Mouse (Mus musculus) embryonic facial prominence, embryonic 13.5 days (tissue): ENCODE measurements at regions not wholly inside any gene's neighbourhood (a gene's known extent, or its start where the extent isn't known, plus 50 kb on each side); places are given as distances from the start of the nearest gene placed in this dataset.

Experiments used
- ATAC-seq: fragments of 200-750 bp; cut with Nextera tagmentation; 2 replicates; pipeline ENCODE4 v1.8.0; 2017; ENCODE audit warnings: low read depth; ENCODE audit not compliant: insufficient number of reproducible peaks, insufficient read depth, low FRiP score, low TSS enrichment
- H3K27ac ChIP-seq: fragments of 300-500 bp; sonication (generic); 2 replicates; pipeline ENCODE4 v1.5.1; 2015; ENCODE audit warnings: moderate library complexity, mild to moderate bottlenecking, inconsistent platforms
- H3K27me3 ChIP-seq: fragments of 300-500 bp; sonication (generic); 2 replicates; pipeline ENCODE4 v1.6.1; 2015; ENCODE audit warnings: mild to moderate bottlenecking, inconsistent platforms
- H3K36me3 ChIP-seq: fragments of 300-500 bp; sonication (generic); 2 replicates; pipeline ENCODE4 v1.6.1; 2015; ENCODE audit warnings: mild to moderate bottlenecking, inconsistent platforms
- H3K4me1 ChIP-seq: fragments of 300-500 bp; sonication (generic); 2 replicates; pipeline ENCODE4 v1.6.1; 2015; ENCODE audit warnings: inconsistent platforms
- H3K4me2 ChIP-seq: fragments of 300-500 bp; sonication (generic); 2 replicates; pipeline ENCODE4 v1.6.1; 2015; ENCODE audit warnings: moderate library complexity, mild to moderate bottlenecking, inconsistent platforms
- H3K4me3 ChIP-seq: fragments of 300-500 bp; sonication (generic); 2 replicates; pipeline ENCODE4 v1.5.1; 2015; ENCODE audit warnings: mild to moderate bottlenecking, inconsistent platforms
- H3K9ac ChIP-seq: fragments of 300-500 bp; sonication (generic); 2 replicates; pipeline ENCODE4 v1.6.1; 2015; ENCODE audit warnings: mild to moderate bottlenecking, inconsistent platforms
- H3K9me3 ChIP-seq: fragments of 300-500 bp; sonication (generic); 2 replicates; pipeline ENCODE4 v1.6.1; 2016; ENCODE audit warnings: inconsistent platforms
- WGBS: fragments of 180-500 bp; shearing (Covaris S2); methylation state at CpG from one replicate; pipeline ENCODE4 v1.1.7; 2015; ENCODE audit warnings: mixed read lengths; 5-methylcytosine and 5-hydroxymethylcytosine counted together

GRCm38 (mm10) chrX:99339081-99339876 is 131.8 kb downstream of the Pja1 start:
- 42% methylated on average over 9 of the region's 9 CpGs for WGBS
- Histone ChIP-seq H3K4me1 (peaks cover 19% of the 10 kb centered on the region), H3K27ac (peak overlapping the region; percentile 87), H3K9me3 (no peaks in the 10 kb centered on the region), H3K9ac (peak overlapping the region; percentile 44; the same call in 1 of the 2 replicates), H3K4me2 (peak overlapping the region; percentile 31), H3K27me3 (peaks cover 43% of the 10 kb centered on the region), H3K4me3 (no peak overlapping the region), H3K36me3 (no peaks in the 10 kb centered on the region)
- ATAC-seq = peak; percentile 69; the same call in 1 of the 2 replicates

DNA sequence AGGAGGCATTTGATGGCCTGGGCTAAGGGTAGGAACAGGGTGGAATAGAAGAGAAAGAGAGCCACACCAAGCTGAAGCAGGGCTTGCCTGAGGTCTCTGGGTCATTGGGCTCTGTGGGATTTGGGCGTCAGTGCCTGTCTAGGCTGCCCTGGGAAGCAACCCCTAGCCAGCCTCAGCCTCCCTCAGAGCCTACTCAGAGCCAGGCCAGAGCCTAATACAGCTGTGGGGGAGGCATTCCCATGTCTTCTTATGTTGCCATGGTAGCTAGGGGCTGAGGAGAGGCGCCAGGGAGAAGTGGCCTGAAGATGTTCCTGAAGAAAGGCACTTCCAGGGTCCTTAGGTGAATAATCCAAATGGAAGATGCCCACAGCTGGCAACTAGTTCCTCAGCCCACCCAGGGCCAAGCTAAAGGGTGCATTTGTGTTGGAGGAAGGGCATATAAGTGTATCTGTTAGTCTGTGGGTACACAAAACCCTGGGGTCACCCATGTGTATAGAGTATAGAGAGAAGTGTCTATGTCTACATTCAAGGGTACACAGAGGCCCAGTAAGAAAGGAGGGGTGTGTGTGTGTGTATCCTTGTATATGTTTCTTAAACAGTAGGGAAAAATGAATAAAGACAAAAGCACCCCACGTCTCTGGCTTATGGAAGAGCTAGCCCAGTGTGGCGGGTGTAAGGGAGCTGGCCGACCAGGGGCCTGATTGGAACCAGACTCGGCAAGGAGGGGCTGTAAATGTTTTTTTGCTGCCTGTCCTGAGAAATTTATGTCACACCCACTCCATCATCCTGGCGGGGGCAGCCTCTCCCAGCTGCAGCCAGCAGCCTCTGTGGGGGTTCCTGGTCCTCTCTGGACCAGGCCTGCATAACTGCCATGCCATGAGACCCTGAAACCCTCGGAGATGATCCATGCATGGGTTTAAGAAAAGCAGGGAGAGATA is 134.2 kb downstream of the Pja1 start:
- ATAC-seq = no peak

DNA sequence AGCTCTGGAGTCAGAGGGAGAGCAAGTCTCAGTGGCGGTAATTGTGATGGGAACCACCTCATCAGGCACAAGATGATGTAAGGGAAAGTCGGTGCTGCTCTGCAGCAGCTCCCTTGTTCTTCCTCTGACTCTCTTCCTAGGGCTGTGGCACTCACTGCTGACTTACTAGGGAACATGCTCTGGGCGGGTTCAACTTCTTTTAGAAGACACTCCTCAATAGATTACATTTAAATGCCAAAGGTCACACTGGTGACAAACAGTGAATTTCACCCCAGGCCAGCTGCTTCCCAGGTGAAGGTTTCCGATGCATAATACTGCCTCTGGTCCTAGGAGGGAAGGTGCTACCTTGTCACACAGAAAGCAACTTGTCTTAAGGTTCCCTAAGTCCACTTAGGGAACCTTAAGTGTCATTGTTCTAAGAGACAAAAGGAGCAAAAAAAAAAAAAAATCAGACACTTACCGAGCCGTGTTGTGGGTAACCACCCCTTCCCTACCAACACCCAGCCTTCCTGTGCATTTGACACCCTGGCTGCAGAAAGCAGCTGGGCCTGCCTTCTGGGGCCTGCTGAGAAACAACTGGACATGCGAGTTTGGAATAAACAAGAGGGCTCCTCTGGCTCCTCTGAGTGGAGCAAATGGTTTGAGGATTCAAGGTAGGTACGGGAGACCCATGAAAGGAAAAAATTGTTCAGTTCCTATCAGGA is 135.0 kb downstream of the Pja1 start:
- no peak for ATAC-seq
- no peak overlapping the region for H3K4me2 ChIP-seq
- no peaks in the 10 kb centered on the region for H3K36me3 ChIP-seq
- no peak overlapping the region for H3K9ac ChIP-seq
- peaks cover 19% of the 10 kb centered on the region for H3K4me1 ChIP-seq
- no peak overlapping the region for H3K4me3 ChIP-seq
- WGBS = 56% methylated on average over 8 of the region's 8 CpGs
- H3K27me3 ChIP-seq = peaks cover 54% of the 10 kb centered on the region
- no peaks in the 10 kb centered on the region for H3K9me3 ChIP-seq
- H3K27ac ChIP-seq = peak overlapping the region; percentile 68

More for the DNA sequence above, 134.2 kb downstream of the Pja1 start:
- no peaks in the 10 kb centered on the region for H3K36me3 ChIP-seq
- peak overlapping the region; percentile 68 for H3K27ac ChIP-seq
- H3K4me3 ChIP-seq = no peak overlapping the region
- peaks cover 51% of the 10 kb centered on the region for H3K27me3 ChIP-seq
- no peak overlapping the region for H3K9ac ChIP-seq
- H3K4me2 ChIP-seq = no peak overlapping the region
- H3K9me3 ChIP-seq = no peaks in the 10 kb centered on the region
- WGBS = 34% methylated on average over 8 of the region's 8 CpGs
- peaks cover 19% of the 10 kb centered on the region for H3K4me1 ChIP-seq

GRCm38 (mm10) chrX:99332457-99332770 is 138.7 kb downstream of the Pja1 start:
- H3K27ac ChIP-seq = no peak overlapping the region
- H3K4me1 ChIP-seq = peaks cover 8% of the 10 kb centered on the region
- H3K36me3 ChIP-seq = no peaks in the 10 kb centered on the region
- peaks cover 54% of the 10 kb centered on the region for H3K27me3 ChIP-seq
- no peak overlapping the region for H3K9ac ChIP-seq
- H3K4me3 ChIP-seq = no peak overlapping the region
- 62% methylated on average over 4 of the region's 4 CpGs for WGBS
- no peaks in the 10 kb centered on the region for H3K9me3 ChIP-seq
- no peak for ATAC-seq
- no peak overlapping the region for H3K4me2 ChIP-seq

DNA sequence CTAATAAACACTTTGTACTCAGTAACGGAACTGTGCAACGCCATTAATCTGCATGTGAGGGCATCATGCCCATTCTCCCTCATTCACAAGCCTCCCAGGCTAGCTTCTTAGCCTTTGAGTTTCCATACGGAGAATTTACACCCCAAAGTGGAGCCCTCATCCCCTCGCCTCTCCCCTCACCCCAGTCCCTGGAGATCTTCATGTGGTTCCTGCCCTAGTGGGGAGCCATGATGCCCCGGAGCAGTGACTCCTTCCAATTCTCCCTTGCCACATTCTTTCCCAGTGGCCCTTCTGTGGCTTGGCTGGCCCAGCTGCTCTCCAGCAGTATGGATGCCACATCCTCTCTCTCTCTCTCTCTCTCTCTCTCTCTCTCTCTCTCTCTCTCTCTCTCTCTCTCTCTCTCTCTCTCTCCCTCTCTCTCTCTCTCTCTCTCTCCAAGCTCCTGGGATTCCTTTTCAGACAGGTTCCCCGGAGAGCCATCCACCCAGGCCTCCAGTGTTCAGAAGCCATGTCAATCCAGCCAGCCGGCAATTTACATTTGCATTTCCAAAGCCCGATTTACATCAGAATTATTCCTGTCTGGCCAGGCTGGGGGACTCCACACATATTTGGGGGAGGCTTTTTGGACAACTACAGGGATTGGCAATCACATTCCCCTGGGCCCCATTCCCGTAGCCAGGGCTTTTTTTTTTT is 139.2 kb downstream of the Pja1 start:
- no peak for ATAC-seq
- H3K27me3 ChIP-seq = peaks cover 54% of the 10 kb centered on the region
- no peak overlapping the region for H3K4me2 ChIP-seq
- H3K9me3 ChIP-seq = no peaks in the 10 kb centered on the region
- H3K36me3 ChIP-seq = no peaks in the 10 kb centered on the region
- H3K9ac ChIP-seq = no peak overlapping the region
- peaks cover 7% of the 10 kb centered on the region for H3K4me1 ChIP-seq
- H3K4me3 ChIP-seq = no peak overlapping the region
- H3K27ac ChIP-seq = no peak overlapping the region
- 54% methylated on average over 9 of the region's 9 CpGs for WGBS

- no peaks in the 10 kb centered on the region for H3K9me3 ChIP-seq
- peaks cover 50% of the 10 kb centered on the region for H3K27me3 ChIP-seq
- H3K27ac ChIP-seq = no peak overlapping the region
- no peak for ATAC-seq
- peaks cover 13% of the 10 kb centered on the region for H3K4me1 ChIP-seq
- H3K9ac ChIP-seq = no peak overlapping the region
- H3K4me2 ChIP-seq = no peak overlapping the region
- 93% methylated on average over 8 of the region's 8 CpGs for WGBS
- no peaks in the 10 kb centered on the region for H3K36me3 ChIP-seq
- H3K4me3 ChIP-seq = no peak overlapping the region
Measured at GRCm38 (mm10) chrX:99330386-99330785, 140.7 kb downstream of the Pja1 start.

DNA sequence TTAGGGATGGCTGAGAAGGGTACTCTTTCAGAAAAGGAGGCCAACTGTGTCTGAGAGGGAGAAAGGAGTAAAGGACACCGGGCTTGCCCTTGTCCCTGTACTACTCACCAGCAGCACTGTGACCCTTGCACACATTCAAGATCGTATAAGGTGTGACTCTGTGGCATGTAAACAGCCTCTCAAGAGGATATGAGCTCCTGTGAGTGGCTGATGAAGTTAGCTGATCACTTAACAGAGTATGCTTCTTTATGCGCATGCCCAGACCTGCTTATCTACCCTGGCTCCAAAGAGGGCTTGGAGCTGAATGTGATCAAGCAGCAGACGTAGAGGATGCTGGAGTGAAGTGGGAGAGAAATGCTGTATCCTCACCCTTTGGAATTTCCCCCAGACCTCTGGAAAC is 142.5 kb downstream of the Pja1 start:
- WGBS = 72% methylated on average over 4 of the region's 4 CpGs
- no peak for ATAC-seq
- peaks cover 19% of the 10 kb centered on the region for H3K4me1 ChIP-seq
- H3K4me3 ChIP-seq = no peak overlapping the region
- H3K27me3 ChIP-seq = peaks cover 50% of the 10 kb centered on the region
- no peak overlapping the region for H3K4me2 ChIP-seq
- no peaks in the 10 kb centered on the region for H3K9me3 ChIP-seq
- H3K9ac ChIP-seq = no peak overlapping the region
- no peaks in the 10 kb centered on the region for H3K36me3 ChIP-seq
- H3K27ac ChIP-seq = no peak overlapping the region

GRCm38 (mm10) chrX:99326167-99326566 is 144.9 kb downstream of the Pja1 start:
- 46% methylated on average over 7 of the region's 7 CpGs for WGBS
- H3K9me3 ChIP-seq = no peaks in the 10 kb centered on the region
- H3K27ac ChIP-seq = peak overlapping the region; percentile 75; the same call in 1 of the 2 replicates
- H3K4me1 ChIP-seq = peaks cover 19% of the 10 kb centered on the region
- no peak overlapping the region for H3K9ac ChIP-seq
- H3K4me2 ChIP-seq = no peak overlapping the region
- no peak for ATAC-seq
- H3K27me3 ChIP-seq = peaks cover 63% of the 10 kb centered on the region
- no peaks in the 10 kb centered on the region for H3K36me3 ChIP-seq
- H3K4me3 ChIP-seq = no peak overlapping the region

DNA sequence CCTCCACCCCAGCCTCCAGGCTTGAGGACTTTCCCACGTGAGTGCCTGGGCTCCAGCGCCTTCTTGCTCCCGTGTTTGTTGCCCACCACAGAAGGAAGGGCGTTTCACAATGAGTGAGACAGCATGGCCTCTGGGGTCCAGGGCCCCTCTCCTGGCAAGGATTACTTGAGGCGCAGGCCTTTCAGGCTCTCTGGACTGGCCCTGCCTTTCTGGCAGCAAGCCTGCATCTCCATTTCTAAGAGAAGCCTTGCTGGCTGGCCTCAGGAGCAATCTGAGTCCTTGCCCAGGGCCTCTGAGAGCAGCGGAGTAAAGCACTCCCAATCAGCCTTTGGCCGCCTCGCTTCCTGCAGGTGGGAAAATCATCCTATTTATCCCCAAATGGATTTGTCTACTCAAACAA is 145.6 kb downstream of the Pja1 start:
- WGBS = 39% methylated on average over 8 of the region's 8 CpGs
- Histone ChIP-seq H3K4me2 (no peak overlapping the region), H3K27me3 (peaks cover 63% of the 10 kb centered on the region), H3K9me3 (no peaks in the 10 kb centered on the region), H3K27ac (peak overlapping the region; percentile 83), H3K9ac (no peak overlapping the region), H3K36me3 (no peaks in the 10 kb centered on the region), H3K4me3 (no peak overlapping the region), H3K4me1 (peaks cover 19% of the 10 kb centered on the region)
- no peak for ATAC-seq

DNA sequence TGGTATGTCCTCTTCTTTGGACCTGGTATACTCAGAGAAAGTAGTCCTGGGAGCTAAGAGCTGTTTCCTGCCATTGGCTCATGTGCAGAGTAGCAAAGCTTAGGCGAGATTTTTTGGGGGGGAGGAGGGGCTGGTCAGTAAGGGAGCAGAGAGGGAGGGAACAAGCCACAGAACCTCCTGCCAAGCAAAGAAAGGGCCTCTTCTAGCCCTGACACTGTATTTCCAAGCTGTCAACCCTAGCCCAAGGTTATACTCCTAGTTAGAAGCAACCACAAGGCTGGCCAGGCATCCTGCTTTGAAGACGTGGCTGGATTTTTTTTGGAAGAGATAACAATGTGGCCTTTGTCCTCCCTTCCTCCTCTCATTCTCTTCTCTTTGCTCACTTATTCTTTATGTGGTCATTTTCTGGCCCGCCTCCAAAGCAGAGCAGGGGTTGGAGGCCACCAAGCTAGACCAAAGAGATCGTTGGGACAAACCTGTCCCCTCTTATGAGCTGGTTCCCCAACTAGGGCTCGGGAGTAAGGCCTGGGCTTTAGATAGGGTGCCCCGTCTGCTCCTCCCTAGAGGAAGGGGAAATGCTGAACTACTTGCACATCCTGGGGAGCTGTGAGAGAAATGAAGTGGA is 146.4 kb downstream of the Pja1 start:
- H3K4me1 ChIP-seq = peaks cover 19% of the 10 kb centered on the region
- no peak overlapping the region for H3K4me3 ChIP-seq
- WGBS = 68% methylated on average over 6 of the region's 6 CpGs
- no peaks in the 10 kb centered on the region for H3K9me3 ChIP-seq
- H3K4me2 ChIP-seq = no peak overlapping the region
- no peaks in the 10 kb centered on the region for H3K36me3 ChIP-seq
- H3K27me3 ChIP-seq = peaks cover 63% of the 10 kb centered on the region
- no peak overlapping the region for H3K9ac ChIP-seq
- peak overlapping the region; percentile 83 for H3K27ac ChIP-seq
- no peak for ATAC-seq

DNA sequence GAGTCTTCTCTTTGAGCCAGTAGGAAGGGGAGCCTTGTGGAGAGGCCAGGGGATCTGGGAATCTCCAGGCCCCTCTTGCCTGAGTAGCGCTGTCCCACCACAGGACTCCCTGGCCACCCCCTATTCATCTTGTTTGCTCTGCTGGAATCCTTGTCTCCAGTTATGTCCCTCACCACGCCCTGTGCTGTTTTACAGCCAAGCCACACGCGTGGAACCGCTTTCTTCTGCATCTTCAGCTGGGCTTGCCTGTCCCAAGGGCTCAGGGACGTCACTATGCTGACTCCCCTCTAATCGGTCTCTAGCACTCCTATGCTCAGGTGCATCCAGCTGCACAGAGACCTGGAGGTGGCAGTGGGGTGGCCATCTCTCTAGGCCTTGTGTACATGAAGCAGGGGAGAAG is 151.3 kb downstream of the Pja1 start:
- Histone ChIP-seq H3K4me1 (peaks cover 15% of the 10 kb centered on the region), H3K4me3 (no peak overlapping the region), H3K9me3 (no peaks in the 10 kb centered on the region), H3K27ac (no peak overlapping the region), H3K36me3 (no peaks in the 10 kb centered on the region), H3K4me2 (no peak overlapping the region), H3K9ac (no peak overlapping the region), H3K27me3 (peaks cover 57% of the 10 kb centered on the region)
- ATAC-seq = no peak
- WGBS = 80% methylated on average over 7 of the region's 7 CpGs
